Mouse (Mus musculus) layer of hippocampus, adult 8-10 months (tissue): ENCODE results near the gene Lsamp. TPM values are rescaled to one million over a fixed set of nuclear protein-coding genes. Genes with fewer than 3 reads are reported as not detected.

ENCODE experiments used
- DNase-seq, 2 experiments: peaks; one replicate each; pipeline ENCODE4 v3.0.0; 2022; ENCODE audit warnings: low spot score in 2 of 2
- total RNA-seq, 4 experiments: library from RNA; stranded (reverse); gene quantifications; 2 replicates each; pipeline ENCODE4 v1.2.4; 2022

Gene Lsamp
- total RNA-seq, 4 experiments from 2014 or later, result 386 to 433 (median 409) TPM

- DNase-seq, result no peak
Observed at GRCm38 (mm10) chr16:41912584-41913193, 1928.5 kb downstream of the Lsamp start.

- no peak for DNase-seq
Observed at GRCm38 (mm10) chr16:41913346-41913745, 1929.2 kb downstream of the Lsamp start.

GRCm38 (mm10) chr16:41916342-41916741 lies 1932.2 kb downstream of the Lsamp start:
- no peak for DNase-seq

GRCm38 (mm10) chr16:41917057-41917821 lies 1933.1 kb downstream of the Lsamp start:
- DNase-seq, result no peak

- DNase-seq, result no peak
Observed at GRCm38 (mm10) chr16:41929546-41929945, 1945.4 kb downstream of the Lsamp start.

GRCm38 (mm10) chr16:41935701-41936100 lies 1951.5 kb downstream of the Lsamp start:
- no peak for DNase-seq

- DNase-seq, result no peak
Observed at GRCm38 (mm10) chr16:41936908-41937595, 1952.9 kb downstream of the Lsamp start.

- no peak for DNase-seq
Observed at GRCm38 (mm10) chr16:41937596-41937990, 1953.4 kb downstream of the Lsamp start.

- DNase-seq, result peak in 1 of 2 experiments; percentile 44
Observed at GRCm38 (mm10) chr16:41938258-41938657, 1954.1 kb downstream of the Lsamp start.

GRCm38 (mm10) chr16:41941591-41942315 lies 1957.6 kb downstream of the Lsamp start:
- DNase-seq, result no peak

- no peak for DNase-seq
Observed at GRCm38 (mm10) chr16:41957811-41958210, 1973.7 kb downstream of the Lsamp start.

GRCm38 (mm10) chr16:41965636-41966035 lies 1981.5 kb downstream of the Lsamp start:
- no peak for DNase-seq

GRCm38 (mm10) chr16:41969215-41969614 lies 1985.1 kb downstream of the Lsamp start:
- DNase-seq, result no peak

GRCm38 (mm10) chr16:41974866-41975719 lies 1990.9 kb downstream of the Lsamp start:
- DNase-seq, result no peak

GRCm38 (mm10) chr16:41976897-41977296 lies 1992.7 kb downstream of the Lsamp start:
- DNase-seq, result no peak

GRCm38 (mm10) chr16:41996956-41997355 lies 2012.8 kb downstream of the Lsamp start:
- DNase-seq, result peak; percentile 42 to 77

GRCm38 (mm10) chr16:42002925-42003324 lies 2018.8 kb downstream of the Lsamp start:
- DNase-seq, result no peak

GRCm38 (mm10) chr16:42003506-42003905 lies 2019.3 kb downstream of the Lsamp start:
- DNase-seq, result peak in 1 of 2 experiments; percentile 21

GRCm38 (mm10) chr16:42004166-42004565 lies 2020.0 kb downstream of the Lsamp start:
- DNase-seq, result no peak

GRCm38 (mm10) chr16:42014937-42015336 lies 2030.8 kb downstream of the Lsamp start:
- DNase-seq, result no peak

- no peak for DNase-seq
Observed at GRCm38 (mm10) chr16:42015443-42015842, 2031.3 kb downstream of the Lsamp start.
